Mouse (Mus musculus) fibroblast of lung, adult 2 months (primary cell): Measurements from ENCODE around the gene Lsamp.
A peak's percentile ranks its signal among the peaks of the same experiment; 100 is the strongest.

ENCODE experiments used
- DNase-seq: peaks from one replicate; pipeline ENCODE4 v3.0.0-alpha.2; 2011; ENCODE audit warnings: low read depth

Lsamp gene

GRCm38 (mm10) chr16:40685531-40685930, 701.4 kb downstream of the Lsamp start:
- DNase-seq, result no peak

DNA sequence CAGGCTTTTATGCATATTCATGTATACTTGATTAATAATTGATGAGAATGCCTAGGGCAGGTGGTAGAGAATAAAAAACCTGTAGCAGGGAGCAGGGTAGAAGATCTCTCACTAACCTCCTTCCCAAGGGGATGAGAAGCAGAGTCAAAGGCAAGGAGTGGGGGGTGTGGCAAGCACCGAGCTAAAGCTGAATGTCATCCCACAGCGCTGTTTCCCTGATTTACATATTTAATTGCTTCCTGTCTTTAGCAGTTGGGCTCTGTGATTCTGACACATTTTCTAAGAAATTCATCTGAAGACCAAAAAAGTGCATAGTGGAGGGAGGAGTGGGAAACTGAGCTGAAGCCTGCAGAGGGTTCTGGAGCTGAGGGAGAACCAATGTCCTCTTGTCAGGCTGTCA, 708.1 kb downstream of the Lsamp start:
- DNase-seq, result no peak

GRCm38 (mm10) chr16:40697253-40697652, 713.1 kb downstream of the Lsamp start:
- DNase-seq, result no peak

- DNase-seq, result no peak
These were observed 724.4 kb downstream of the Lsamp start for GRCm38 (mm10) chr16:40708558-40708957.

- no peak for DNase-seq
These were observed 725.4 kb downstream of the Lsamp start for GRCm38 (mm10) chr16:40709574-40709973.

DNA sequence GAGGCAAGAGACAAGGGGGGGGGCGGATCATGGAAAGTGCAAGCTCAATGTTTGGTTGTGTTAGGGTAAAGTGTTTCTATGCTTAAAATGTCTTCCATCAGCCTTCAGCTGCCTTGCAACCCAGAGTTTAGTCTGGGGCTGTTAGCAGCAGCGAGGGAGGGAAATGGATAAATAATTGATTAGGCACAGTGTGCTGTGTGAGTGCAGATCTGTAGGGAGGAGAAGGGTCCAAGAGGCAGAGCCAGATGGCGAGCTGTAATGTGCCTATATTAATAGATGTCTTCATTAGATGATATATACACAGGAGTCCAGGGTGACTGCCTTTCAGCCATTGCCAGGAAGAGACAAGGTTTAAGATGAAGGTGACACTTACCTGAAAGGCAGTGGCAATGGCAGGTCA, 725.9 kb downstream of the Lsamp start:
- no peak for DNase-seq

GRCm38 (mm10) chr16:40710491-40710890, 726.3 kb downstream of the Lsamp start:
- DNase-seq, result no peak

DNA sequence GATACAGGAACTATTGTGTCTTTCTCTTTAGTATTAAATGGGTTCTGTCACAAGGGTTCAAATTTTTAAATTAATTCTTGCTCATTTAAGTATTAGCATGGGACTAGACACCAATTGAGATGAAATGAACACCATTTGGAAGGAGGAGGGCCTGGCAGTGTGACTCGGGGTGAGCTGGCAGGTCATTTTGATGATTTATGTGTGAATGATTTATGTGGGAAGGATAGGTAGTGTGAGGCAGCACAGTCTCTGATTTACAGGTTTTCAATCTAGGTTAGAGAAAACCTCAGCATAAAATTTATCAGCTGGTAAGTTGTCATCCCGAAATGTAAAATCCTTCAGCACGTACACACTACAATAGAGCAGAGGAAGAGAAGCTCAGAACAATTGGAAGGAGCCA, 729.6 kb downstream of the Lsamp start:
- no peak for DNase-seq

- DNase-seq, result peak; percentile 5
These were observed 754.9 kb downstream of the Lsamp start for GRCm38 (mm10) chr16:40739015-40739414.

DNA sequence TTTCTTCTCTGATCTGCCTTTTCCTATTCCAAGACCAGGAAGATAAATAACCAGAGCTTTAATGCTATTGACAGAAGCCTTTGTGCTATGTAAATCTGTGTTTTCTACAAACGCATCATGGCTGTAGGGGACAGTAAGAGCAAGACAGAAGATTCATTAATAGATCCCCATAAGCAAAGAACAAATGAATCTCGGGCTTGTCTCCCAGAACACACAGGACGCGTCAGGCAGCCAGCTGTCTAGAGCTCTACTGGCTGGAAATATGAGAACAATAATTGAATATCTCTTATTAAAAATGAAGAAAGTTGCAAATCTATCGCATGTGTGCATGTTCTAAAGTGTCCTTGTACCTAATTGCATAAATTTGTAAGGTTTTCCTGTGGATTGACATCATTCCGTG, 755.6 kb downstream of the Lsamp start:
- no peak for DNase-seq

GRCm38 (mm10) chr16:40740273-40740672, 756.1 kb downstream of the Lsamp start:
- DNase-seq, result no peak

GRCm38 (mm10) chr16:40827191-40827590, 843.0 kb downstream of the Lsamp start:
- no peak for DNase-seq

DNA sequence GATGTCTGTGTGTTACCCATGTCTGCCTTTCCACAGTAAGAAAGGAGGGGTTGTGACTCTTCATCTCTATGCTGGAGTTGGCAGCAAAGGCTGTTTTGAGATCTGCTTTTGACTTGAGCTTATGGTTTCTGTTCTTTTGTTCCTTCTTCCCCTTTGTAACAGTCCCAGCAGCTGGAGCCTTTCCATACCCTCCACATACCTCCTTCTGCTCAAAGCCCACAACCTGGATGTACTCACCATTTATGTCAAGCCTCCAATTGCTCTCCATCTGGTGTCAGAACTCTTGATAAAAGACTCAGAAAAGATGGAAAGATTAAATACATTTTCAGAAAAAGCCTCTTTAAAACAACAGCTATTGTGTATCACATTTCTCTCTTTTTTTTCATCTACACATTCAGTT, 847.4 kb downstream of the Lsamp start:
- no peak for DNase-seq

GRCm38 (mm10) chr16:40841765-40842164, 857.6 kb downstream of the Lsamp start:
- no peak for DNase-seq

DNA sequence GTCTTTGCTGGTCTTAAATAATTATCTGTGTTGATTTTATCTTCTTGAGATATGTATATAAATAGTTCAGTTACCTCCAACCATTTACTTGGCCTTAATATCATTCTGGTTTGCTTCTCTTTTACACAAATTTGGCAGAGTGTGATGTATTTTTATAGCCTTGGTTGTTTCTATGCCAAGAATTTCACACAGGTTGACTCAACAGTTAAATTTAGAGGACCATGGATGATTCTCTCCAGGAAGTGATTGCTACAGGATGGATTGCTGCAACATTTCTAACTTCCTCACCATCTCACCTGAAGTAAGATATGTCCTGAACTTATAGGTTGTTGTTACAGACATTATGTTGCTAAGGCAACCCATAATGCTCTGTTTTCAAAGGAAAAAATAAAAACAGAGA, 882.6 kb downstream of the Lsamp start:
- DNase-seq, result no peak

- no peak for DNase-seq
These were observed 894.1 kb downstream of the Lsamp start for GRCm38 (mm10) chr16:40878301-40878700.

DNA sequence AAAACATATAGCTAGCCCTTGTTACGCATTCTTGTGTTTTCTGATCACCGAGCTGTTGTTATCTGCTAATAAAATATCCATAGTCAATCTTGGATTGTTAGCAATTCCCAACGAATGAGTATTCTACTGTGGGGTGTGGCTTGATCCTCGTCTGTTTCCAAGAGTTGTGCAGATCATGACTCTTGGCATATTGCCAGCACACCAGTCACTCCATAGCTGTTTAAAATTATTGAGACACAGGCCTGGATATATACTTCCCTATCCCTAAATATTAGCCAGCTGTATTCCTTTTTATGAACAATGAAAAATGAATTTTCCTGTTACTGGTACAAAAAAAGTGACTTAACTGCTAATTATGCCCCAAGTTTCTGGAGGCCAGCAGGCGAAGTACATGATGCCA, 897.8 kb downstream of the Lsamp start:
- DNase-seq, result no peak

DNA sequence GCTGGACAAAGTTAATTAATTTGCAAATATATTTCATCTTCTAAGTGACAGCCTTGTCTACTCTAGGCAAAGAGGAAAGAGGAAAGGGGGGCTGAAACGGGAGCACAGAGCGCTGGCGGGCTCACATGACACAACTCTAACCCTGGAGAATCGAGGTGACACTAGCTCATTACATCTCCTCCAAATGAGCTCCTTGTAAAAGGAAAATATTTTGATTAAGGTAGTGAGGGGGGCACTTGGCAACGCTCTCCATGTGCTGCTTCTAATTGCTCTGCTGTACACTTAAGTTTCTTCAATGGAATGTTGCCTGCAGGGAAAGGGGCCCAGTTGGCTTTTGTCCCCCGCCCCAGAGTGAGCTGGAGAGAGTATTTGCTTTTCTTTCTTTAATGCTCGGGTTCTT, 907.2 kb downstream of the Lsamp start:
- no peak for DNase-seq

GRCm38 (mm10) chr16:40897768-40898327, 913.7 kb downstream of the Lsamp start:
- no peak for DNase-seq

GRCm38 (mm10) chr16:40907892-40908291, 923.7 kb downstream of the Lsamp start:
- DNase-seq, result no peak

DNA sequence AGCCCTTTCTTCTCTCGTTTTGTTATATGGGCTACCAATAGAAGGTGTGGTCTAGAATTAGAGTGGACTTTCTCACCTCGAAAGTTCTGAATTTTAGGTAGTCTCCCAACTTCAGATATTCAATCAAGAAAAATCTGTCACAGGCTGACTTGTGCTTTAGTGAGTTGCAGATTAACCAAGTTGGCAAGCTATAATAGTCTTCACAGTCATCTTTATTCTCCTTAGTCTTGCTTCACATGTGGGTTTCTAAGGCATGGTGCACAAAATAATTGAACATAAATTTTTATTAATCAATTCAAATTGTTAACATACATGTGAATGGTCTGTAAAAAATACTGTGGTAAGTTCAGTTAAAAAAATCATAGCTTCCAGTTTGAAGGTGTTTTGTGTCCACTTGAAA, 930.0 kb downstream of the Lsamp start:
- no peak for DNase-seq

- no peak for DNase-seq
These were observed 946.4 kb downstream of the Lsamp start for GRCm38 (mm10) chr16:40930596-40930995.

GRCm38 (mm10) chr16:40942266-40942665, 958.1 kb downstream of the Lsamp start:
- no peak for DNase-seq

DNA sequence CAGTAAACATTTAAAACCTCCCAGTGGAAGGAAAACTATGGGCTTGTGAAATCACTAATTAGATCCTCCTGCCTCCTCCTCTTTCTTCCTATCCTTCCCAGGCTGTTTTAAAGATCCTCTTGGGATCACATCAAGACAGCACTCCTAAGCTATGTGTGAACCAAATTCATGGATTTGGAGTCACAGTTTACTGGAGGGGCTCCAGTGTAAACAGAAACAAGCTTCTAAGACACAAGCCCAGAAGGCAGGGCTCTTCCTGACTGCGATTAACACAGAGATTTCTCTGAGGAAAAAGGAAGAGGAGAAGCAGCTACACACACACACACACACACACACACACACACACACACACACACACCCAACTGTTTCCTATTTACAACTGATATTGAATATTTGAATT, 961.7 kb downstream of the Lsamp start:
- no peak for DNase-seq

- no peak for DNase-seq
These were observed 963.9 kb downstream of the Lsamp start for GRCm38 (mm10) chr16:40948013-40948412.
